ENCODE assay signal across 23 mouse cellular contexts in genomic region chr13:56516816-56517215, GRCm38 (mm10). TPM values are rescaled to one million over a fixed set of nuclear protein-coding genes. Genes with fewer than 3 reads are reported as not detected.
"Had no signal": no experiment of that assay in that cellular context is flagged by ENCODE, and none has a peak within 500 bp of the region (broad histone marks: within the 10 kb centered on the region; RNA-seq: fewer than 3 reads in every experiment).

No protein-coding gene starts in this region.

- DNase-seq: kidney, adult 11 months; kidney, adult 8-10 months; kidney, postnatal 10 days; kidney, postnatal 36 days; liver, postnatal 0 days; right cerebral cortex, postnatal 25 days; spleen, adult 18-20 months; thymus, adult 2 months; thymus, postnatal 14 days; thymus, postnatal 4 days had no signal

- H3K9ac ChIP-seq: intestine, embryonic 15.5 days; kidney, embryonic 15.5 days; limb, embryonic 12.5 days; limb, embryonic 15.5 days; liver, embryonic 14.5 days; liver, postnatal 0 days; lung, embryonic 14.5 days; midbrain, embryonic 15.5 days; neural tube, embryonic 13.5 days; stomach, embryonic 15.5 days had no signal

- H3K36me3 ChIP-seq: intestine, embryonic 15.5 days; kidney, embryonic 15.5 days; limb, embryonic 12.5 days; limb, embryonic 15.5 days; midbrain, embryonic 15.5 days; neural tube, embryonic 13.5 days; stomach, embryonic 15.5 days had no signal

- ATAC-seq: intestine, embryonic 15.5 days; liver, postnatal 0 days; lung, postnatal 0 days; midbrain, embryonic 15.5 days had no signal

- H3K4me2 ChIP-seq: intestine, embryonic 15.5 days; kidney, embryonic 15.5 days; limb, embryonic 12.5 days; limb, embryonic 15.5 days; liver, embryonic 11.5 days; lung, embryonic 14.5 days; midbrain, embryonic 15.5 days; neural tube, embryonic 13.5 days; stomach, embryonic 15.5 days had no signal

- H3K9me3 ChIP-seq: intestine, embryonic 15.5 days; kidney, embryonic 15.5 days; limb, embryonic 12.5 days; limb, embryonic 15.5 days; midbrain, embryonic 15.5 days; neural tube, embryonic 13.5 days; stomach, embryonic 15.5 days had no signal

- H3K4me1 ChIP-seq: intestine, embryonic 15.5 days; kidney, embryonic 15.5 days; limb, embryonic 12.5 days; limb, embryonic 15.5 days; stomach, embryonic 15.5 days had no signal

- H3K4me3 ChIP-seq: intestine, embryonic 15.5 days; kidney, embryonic 15.5 days; limb, embryonic 12.5 days; limb, embryonic 15.5 days; midbrain, embryonic 15.5 days; myocyte; neural tube, embryonic 13.5 days; stomach, embryonic 15.5 days had no signal

- H3K27me3 ChIP-seq: intestine, embryonic 15.5 days; kidney, embryonic 15.5 days; limb, embryonic 12.5 days; limb, embryonic 15.5 days; midbrain, embryonic 15.5 days; neural tube, embryonic 13.5 days; stomach, embryonic 15.5 days had no signal

- H3K27ac ChIP-seq: intestine, embryonic 15.5 days; kidney, embryonic 15.5 days; limb, embryonic 12.5 days; limb, embryonic 15.5 days; liver, embryonic 14.5 days; macrophage; midbrain, embryonic 15.5 days; neural tube, embryonic 13.5 days; stomach, embryonic 15.5 days had no signal

RNA-seq across cellular contexts. Expression of gene Lect2, which starts 31.5 kb away (rescaled TPM):
- polyA plus RNA-seq: limb, embryonic 12.5 days; limb, embryonic 15.5 days; lung, embryonic 14.5 days; lung, postnatal 0 days; macrophage; midbrain, embryonic 15.5 days; myocyte; neural tube, embryonic 13.5 days; thymus, adult 2 months had no signal

RNA-seq across cellular contexts. Expression of gene Il9, which starts 34.8 kb away (rescaled TPM):
- polyA plus RNA-seq: intestine, embryonic 15.5 days; kidney, embryonic 15.5 days; limb, embryonic 12.5 days; limb, embryonic 15.5 days; liver, embryonic 11.5 days; liver, embryonic 14.5 days; liver, postnatal 0 days; lung, embryonic 14.5 days; lung, postnatal 0 days; macrophage; midbrain, embryonic 15.5 days; myocyte; neural tube, embryonic 13.5 days; stomach, embryonic 15.5 days had no signal
